Mouse (Mus musculus) stomach, embryonic 15.5 days (tissue): ENCODE measurements around the gene Prss27. TPM values are rescaled to one million over a fixed set of nuclear protein-coding genes. Genes with fewer than 3 reads are reported as not detected.

Experiments
- ATAC-seq: fragments of 200-750 bp; cut with Nextera tagmentation; 2 replicates; pipeline ENCODE4 v1.8.0; 2017; ENCODE audit warnings: low read depth, moderate number of reproducible peaks, moderate TSS enrichment; ENCODE audit not compliant: insufficient read depth, low FRiP score
- H3K27ac ChIP-seq: fragments of 300-500 bp; sonication (generic); 2 replicates; pipeline ENCODE4 v1.5.1; 2015; ENCODE audit warnings: mild to moderate bottlenecking, inconsistent platforms
- H3K27me3 ChIP-seq: fragments of 300-500 bp; sonication (generic); replicated peaks from 2 replicates; pipeline ENCODE4 v1.6.1; 2015; ENCODE audit warnings: inconsistent platforms
- H3K36me3 ChIP-seq: fragments of 300-500 bp; sonication (generic); 2 replicates; pipeline ENCODE4 v1.6.1; 2015; ENCODE audit warnings: inconsistent platforms
- H3K4me1 ChIP-seq: fragments of 300-500 bp; sonication (generic); 2 replicates; pipeline ENCODE4 v1.6.1; 2015; ENCODE audit warnings: inconsistent platforms
- H3K4me2 ChIP-seq: fragments of 300-500 bp; sonication (generic); 2 replicates; pipeline ENCODE4 v1.6.1; 2015; ENCODE audit warnings: mild to moderate bottlenecking, inconsistent platforms
- H3K4me3 ChIP-seq: fragments of 300-500 bp; sonication (generic); replicated peaks from 2 replicates; pipeline ENCODE4 v1.5.1; 2015; ENCODE audit warnings: inconsistent platforms
- H3K9ac ChIP-seq: fragments of 300-500 bp; sonication (generic); 2 replicates; pipeline ENCODE4 v1.6.1; 2015; ENCODE audit warnings: inconsistent platforms
- H3K9me3 ChIP-seq: fragments of 300-500 bp; sonication (generic); 2 replicates; pipeline ENCODE4 v1.6.1; 2016; ENCODE audit warnings: inconsistent platforms
- WGBS: fragments of 180-500 bp; shearing (Covaris S2); methylation state at CpG from one replicate; pipeline ENCODE4 v1.1.7; 2015; 5-methylcytosine and 5-hydroxymethylcytosine counted together
- polyA plus RNA-seq: library from polyadenylated mRNA; unstranded; fragments of >200 nt; fragmentation: Nextera tagmentation; extraction: Ambion mirVana; gene quantifications from 2 replicates; pipeline ENCODE4 v1.2.1, GENCODE M21; 2015

Gene Prss27
- polyA plus RNA-seq, result 2.4 and 6.3 TPM in 2 replicates

GRCm38 (mm10) chr17:24037844-24038243 is at the start of gene Prss27:
Gene Prss27 (plus strand): TSS chr17:24038144.
- H3K9me3 ChIP-seq, result no peaks in the 10 kb centered on the region
- no peak within 1 kb of the TSS for H3K27ac ChIP-seq
- no peaks in the 10 kb centered on the region; the same call in 1 of the 2 replicates for H3K4me1 ChIP-seq
- ATAC-seq, result no peak
- no peak within 1 kb of the TSS for H3K9ac ChIP-seq
- 64% methylated on average over 4 of the region's 4 CpGs for WGBS
- H3K4me2 ChIP-seq, result no peak within 1 kb of the TSS
- no peak within 1 kb of the TSS for H3K4me3 ChIP-seq
- H3K36me3 ChIP-seq, result no peaks in the 10 kb centered on the region
- no peaks in the 10 kb centered on the region for H3K27me3 ChIP-seq

- no peak overlapping the region for H3K4me2 ChIP-seq
- no peak for ATAC-seq
- no peaks in the 10 kb centered on the region for H3K9me3 ChIP-seq
- no peaks in the 10 kb centered on the region for H3K36me3 ChIP-seq
- peaks cover 13% of the 10 kb centered on the region for H3K4me1 ChIP-seq
- H3K4me3 ChIP-seq, result no peak overlapping the region
- H3K9ac ChIP-seq, result no peak overlapping the region
- no peak overlapping the region for H3K27ac ChIP-seq
- 35% methylated on average over 2 of the region's 2 CpGs for WGBS
- H3K27me3 ChIP-seq, result no peaks in the 10 kb centered on the region
Measured at GRCm38 (mm10) chr17:23989802-23990201, 48.1 kb upstream of the Prss27 start.

GRCm38 (mm10) chr17:23992789-23993553 is 45.0 kb upstream of the Prss27 start:
- H3K4me1 ChIP-seq, result peaks cover 13% of the 10 kb centered on the region
- H3K9me3 ChIP-seq, result no peaks in the 10 kb centered on the region
- ATAC-seq, result peak; percentile 47; the same call in 1 of the 2 replicates
- H3K4me3 ChIP-seq, result peak overlapping the region; percentile 13; the same call in 1 of the 2 replicates
- no peaks in the 10 kb centered on the region for H3K36me3 ChIP-seq
- 59% methylated on average over 9 of the region's 9 CpGs for WGBS
- peak overlapping the region; percentile 35 for H3K27ac ChIP-seq
- peak overlapping the region; percentile 68 for H3K4me2 ChIP-seq
- H3K27me3 ChIP-seq, result no peaks in the 10 kb centered on the region
- H3K9ac ChIP-seq, result no peak overlapping the region

GRCm38 (mm10) chr17:23993559-23994428 is 44.1 kb upstream of the Prss27 start:
- no peaks in the 10 kb centered on the region for H3K27me3 ChIP-seq
- peak overlapping the region; percentile 29; the same call in 1 of the 2 replicates for H3K9ac ChIP-seq
- peak overlapping the region; percentile 68 for H3K4me2 ChIP-seq
- H3K36me3 ChIP-seq, result no peaks in the 10 kb centered on the region
- peaks cover 13% of the 10 kb centered on the region for H3K4me1 ChIP-seq
- peak; percentile 73; the same call in 1 of the 2 replicates for ATAC-seq
- H3K4me3 ChIP-seq, result peak overlapping the region; percentile 28
- no peak overlapping the region for H3K27ac ChIP-seq
- no peaks in the 10 kb centered on the region for H3K9me3 ChIP-seq
- whole genome bisulfite sequencing, result 12% methylated on average over 31 of the region's 31 CpGs

DNA sequence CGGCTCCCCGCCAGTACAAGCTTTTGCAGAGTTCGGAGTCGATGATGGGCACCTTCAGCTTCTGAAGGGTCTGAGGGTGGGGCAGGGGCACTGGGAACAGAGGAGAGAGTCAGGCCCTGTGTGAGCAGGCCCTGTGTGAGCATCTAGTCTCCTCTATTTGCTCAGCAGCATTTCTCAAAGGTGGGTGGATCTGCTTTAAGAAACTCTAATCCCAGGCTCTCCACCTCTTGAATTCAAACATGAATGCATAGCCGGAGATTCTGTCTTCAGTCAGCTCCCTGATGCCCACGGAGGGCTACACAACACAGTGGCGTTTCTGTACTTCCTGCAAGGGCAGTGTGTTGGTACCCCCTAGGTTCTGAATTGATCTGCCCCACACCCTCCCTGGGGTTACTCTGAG is 43.3 kb upstream of the Prss27 start:
- Histone ChIP-seq H3K36me3 (no peaks in the 10 kb centered on the region), H3K9me3 (no peaks in the 10 kb centered on the region), H3K27me3 (no peaks in the 10 kb centered on the region), H3K4me1 (peaks cover 13% of the 10 kb centered on the region), H3K4me3 (no peak overlapping the region), H3K4me2 (no peak overlapping the region), H3K9ac (no peak overlapping the region), H3K27ac (no peak overlapping the region)
- no peak for ATAC-seq
- 75% methylated on average over 7 of the region's 7 CpGs for WGBS

- Histone ChIP-seq H3K4me3 (no peak overlapping the region), H3K27me3 (no peaks in the 10 kb centered on the region), H3K4me1 (peaks cover 13% of the 10 kb centered on the region), H3K27ac (no peak overlapping the region), H3K9me3 (no peaks in the 10 kb centered on the region), H3K9ac (no peak overlapping the region), H3K36me3 (no peaks in the 10 kb centered on the region), H3K4me2 (no peak overlapping the region)
- ATAC-seq, result no peak
- WGBS, result 50% methylated on average over 1 of the region's 1 CpGs
Measured at GRCm38 (mm10) chr17:23995421-23995820, 42.5 kb upstream of the Prss27 start.

- Histone ChIP-seq H3K36me3 (no peaks in the 10 kb centered on the region), H3K9me3 (no peaks in the 10 kb centered on the region), H3K4me3 (0 out of 2 replicates have a peak within 1 kb of the TSS, but pooled peaks have one; percentile 5), H3K27me3 (no peaks in the 10 kb centered on the region), H3K9ac (no peak within 1 kb of the TSS), H3K4me2 (peak within 1 kb of the TSS; percentile 3; the same call in 1 of the 2 replicates), H3K4me1 (peaks cover 13% of the 10 kb centered on the region), H3K27ac (0 out of 2 replicates have a peak within 1 kb of the TSS, but pooled peaks have one; percentile 11)
- WGBS, result 51% methylated on average over 2 of the region's 2 CpGs
- peak; percentile 42; the same call in 1 of the 2 replicates for ATAC-seq
Measured at GRCm38 (mm10) chr17:23997901-23998300, 40.0 kb upstream of the Prss27 start, which contains the start of gene Prss22. Gene Prss22 (minus strand): TSS chr17:23998100.

DNA sequence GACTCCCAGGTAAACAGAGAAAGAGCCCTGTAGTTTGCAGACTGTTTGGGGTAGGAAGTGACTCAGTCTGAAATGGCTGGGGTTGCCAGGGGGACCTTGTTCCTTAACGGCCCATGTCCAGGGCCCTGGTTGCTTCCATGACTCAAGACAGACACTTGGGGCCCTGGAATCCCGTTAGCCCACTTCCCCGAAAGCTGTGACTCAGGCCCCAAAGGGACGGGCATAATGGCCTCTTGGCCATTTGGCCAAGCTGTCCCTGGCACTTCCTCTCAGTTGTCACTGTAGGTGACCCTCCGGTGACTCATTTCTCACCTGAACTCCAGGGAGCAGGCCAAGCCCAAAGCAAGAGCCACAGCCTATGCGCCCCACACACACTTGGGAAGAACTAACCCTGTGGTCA is 39.6 kb upstream of the Prss27 start:
- 53% methylated on average over 6 of the region's 6 CpGs for WGBS
- H3K36me3 ChIP-seq, result no peaks in the 10 kb centered on the region
- no peak overlapping the region for H3K27ac ChIP-seq
- H3K4me3 ChIP-seq, result no peak overlapping the region
- ATAC-seq, result no peak
- no peaks in the 10 kb centered on the region for H3K9me3 ChIP-seq
- no peak overlapping the region for H3K4me2 ChIP-seq
- no peak overlapping the region for H3K9ac ChIP-seq
- H3K4me1 ChIP-seq, result peaks cover 8% of the 10 kb centered on the region; the same call in 1 of the 2 replicates
- no peaks in the 10 kb centered on the region for H3K27me3 ChIP-seq

GRCm38 (mm10) chr17:24000404-24000803 is 37.5 kb upstream of the Prss27 start:
- no peak overlapping the region for H3K4me3 ChIP-seq
- H3K9ac ChIP-seq, result no peak overlapping the region
- no peaks in the 10 kb centered on the region for H3K27me3 ChIP-seq
- WGBS, result 35% methylated on average over 5 of the region's 5 CpGs
- ATAC-seq, result no peak
- no peaks in the 10 kb centered on the region for H3K36me3 ChIP-seq
- H3K4me2 ChIP-seq, result no peak overlapping the region
- H3K9me3 ChIP-seq, result no peaks in the 10 kb centered on the region
- no peaks in the 10 kb centered on the region for H3K4me1 ChIP-seq
- H3K27ac ChIP-seq, result no peak overlapping the region

GRCm38 (mm10) chr17:24004071-24004665 is 33.8 kb upstream of the Prss27 start:
- H3K4me1 ChIP-seq, result no peaks in the 10 kb centered on the region
- no peak for ATAC-seq
- no peak overlapping the region for H3K4me2 ChIP-seq
- H3K36me3 ChIP-seq, result no peaks in the 10 kb centered on the region
- WGBS, result 88% methylated on average over 14 of the region's 14 CpGs
- H3K4me3 ChIP-seq, result no peak overlapping the region
- no peaks in the 10 kb centered on the region for H3K9me3 ChIP-seq
- H3K9ac ChIP-seq, result no peak overlapping the region
- no peak overlapping the region for H3K27ac ChIP-seq
- no peaks in the 10 kb centered on the region for H3K27me3 ChIP-seq

DNA sequence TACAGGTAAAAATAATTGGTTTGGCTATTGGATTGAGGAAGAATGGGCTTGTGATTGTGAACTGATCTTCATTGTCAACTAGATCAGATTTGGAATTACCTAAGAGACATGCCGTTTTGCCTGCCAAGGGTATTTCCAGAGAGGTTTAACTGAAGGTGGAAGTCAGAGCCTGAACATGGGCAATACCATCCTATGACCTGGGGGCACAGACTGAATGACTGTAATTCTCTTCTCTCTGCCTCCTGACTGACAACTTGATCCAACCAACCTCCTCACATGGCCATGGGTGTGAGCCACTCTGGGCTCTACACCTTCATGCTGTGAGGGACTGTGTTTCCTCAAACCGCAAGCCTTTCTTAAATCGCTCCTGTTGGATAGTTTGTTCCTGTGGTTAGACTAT is 32.9 kb upstream of the Prss27 start:
- no peak for ATAC-seq

More for the DNA sequence above, 32.9 kb upstream of the Prss27 start:
- no peaks in the 10 kb centered on the region for H3K36me3 ChIP-seq
- H3K27ac ChIP-seq, result no peak overlapping the region
- no peak overlapping the region for H3K9ac ChIP-seq
- no peaks in the 10 kb centered on the region for H3K27me3 ChIP-seq
- no peak overlapping the region for H3K4me3 ChIP-seq
- H3K4me2 ChIP-seq, result no peak overlapping the region
- H3K4me1 ChIP-seq, result no peaks in the 10 kb centered on the region
- H3K9me3 ChIP-seq, result no peaks in the 10 kb centered on the region
- WGBS, result 96% methylated on average over 3 of the region's 3 CpGs
